Mouse (Mus musculus) colon, adult 2 months (tissue): ENCODE measurements around the gene Spata17. TPM values are rescaled to one million over a fixed set of nuclear protein-coding genes. Genes with fewer than 3 reads are reported as not detected.

Experiments used
- polyA plus RNA-seq: library from polyadenylated mRNA; depleted of rRNA; stranded (reverse); fragments of >200 nt; gene quantifications from 2 replicates; pipeline ENCODE4 v1.2.3, GENCODE M21; 2012; rRNA removed

The Spata17 gene
- polyA plus RNA-seq, result 0.35 and 0.42 TPM in 2 replicates

GRCm38 (mm10) chr1:187215181-187216116 lies at the start of gene Spata17, which contains the start of gene Gpatch2:
Gene Spata17 (minus strand): TSS chr1:187215465.
Gene Gpatch2 (plus strand): TSS chr1:187215508.

Other genes starting within 250 kb of the Spata17 start
- not detected in 2 replicates for gene D1Pas1, start 248.0 kb downstream of the Spata17 start, polyA plus RNA-seq
- 9.8 and 9.9 TPM in 2 replicates for gene Gpatch2, start within 50 bp of the Spata17 start, polyA plus RNA-seq